Mouse (Mus musculus): ENCODE results near the gene Hoxb9. TPM values are rescaled to one million over a fixed set of nuclear protein-coding genes. Genes with fewer than 3 reads are reported as not detected.

Gene Hoxb9
- total RNA-seq, 2 experiments from 2014 or later: 86.0 to 93.6 TPM

- no peak for DNase-seq (ENCODE audit: low spot score in 2 of 2)
Measured at GRCm38 (mm10) chr11:96265954-96266353, 5.3 kb upstream of the Hoxb9 start.

GRCm38 (mm10) chr11:96267021-96267920 lies 4.0 kb upstream of the Hoxb9 start:
- DNase-seq (ENCODE audit: low spot score in 2 of 2): no peak

GRCm38 (mm10) chr11:96268031-96268745 lies 3.1 kb upstream of the Hoxb9 start:
- no peak for DNase-seq (ENCODE audit: low spot score in 2 of 2)

- peak in 1 of 2 experiments; percentile 82 for DNase-seq (ENCODE audit: low spot score in 2 of 2)
Measured at GRCm38 (mm10) chr11:96269869-96270268, 1.4 kb upstream of the Hoxb9 start.

GRCm38 (mm10) chr11:96271541-96272011 lies 319 bp downstream of the Hoxb9 start:
- DNase-seq (ENCODE audit: low spot score in 2 of 2): no peak

- no peak for DNase-seq (ENCODE audit: low spot score in 2 of 2)
Measured at GRCm38 (mm10) chr11:96272024-96272921, 1.0 kb downstream of the Hoxb9 start.

- DNase-seq (ENCODE audit: low spot score in 2 of 2): no peak
Measured at GRCm38 (mm10) chr11:96274428-96274827, 3.2 kb downstream of the Hoxb9 start.

GRCm38 (mm10) chr11:96275896-96276295 lies 4.6 kb downstream of the Hoxb9 start:
- no peak for DNase-seq (ENCODE audit: low spot score in 2 of 2)

GRCm38 (mm10) chr11:96277151-96278044 lies 6.1 kb downstream of the Hoxb9 start:
- no peak for DNase-seq (ENCODE audit: low spot score in 2 of 2)

- no peak for DNase-seq (ENCODE audit: low spot score in 2 of 2)
Measured at GRCm38 (mm10) chr11:96278324-96278723, 7.1 kb downstream of the Hoxb9 start.

GRCm38 (mm10) chr11:96278773-96279172 lies 7.5 kb downstream of the Hoxb9 start:
- peak in 1 of 2 experiments; percentile 71 for DNase-seq (ENCODE audit: low spot score in 2 of 2)

GRCm38 (mm10) chr11:96279421-96280233 lies 8.4 kb downstream of the Hoxb9 start:
- no peak for DNase-seq (ENCODE audit: low spot score in 2 of 2)

GRCm38 (mm10) chr11:96280399-96281378 lies 9.4 kb downstream of the Hoxb9 start:
- no peak for DNase-seq (ENCODE audit: low spot score in 2 of 2)

- no peak for DNase-seq (ENCODE audit: low spot score in 2 of 2)
Measured at GRCm38 (mm10) chr11:96281396-96281795, 10.1 kb downstream of the Hoxb9 start.

GRCm38 (mm10) chr11:96281855-96282570 lies 10.8 kb downstream of the Hoxb9 start, which contains the start of gene Hoxb8:
TSS of gene Hoxb8 (plus strand) at chr11:96281905.
- DNase-seq (ENCODE audit: low spot score in 2 of 2): no peak

GRCm38 (mm10) chr11:96282795-96283430 lies 11.7 kb downstream of the Hoxb9 start:
- no peak for DNase-seq (ENCODE audit: low spot score in 2 of 2)

Data from adrenal gland, postnatal 4 days (tissue).